Mouse (Mus musculus) 3T3-L1 (cell line): Measurements from ENCODE around the gene Ercc1.

ENCODE experiments used
- DNase-seq: peaks from one replicate; pipeline ENCODE4 v3.0.0-alpha.2; 2015; ENCODE audit warnings: low read depth, low spot score

Gene Ercc1

GRCm38 (mm10) chr7:19344237-19344847 lies at the start of gene Ercc1:
Ercc1 (plus strand) TSS chr7:19344778.
- peak; percentile 48 for DNase-seq

- DNase-seq: peak; percentile 92
These were observed 48.9 kb upstream of the Ercc1 start for GRCm38 (mm10) chr7:19295503-19296185.

GRCm38 (mm10) chr7:19297034-19297433 lies 47.5 kb upstream of the Ercc1 start:
- no peak for DNase-seq

GRCm38 (mm10) chr7:19297794-19298193 lies 46.8 kb upstream of the Ercc1 start:
- no peak for DNase-seq

GRCm38 (mm10) chr7:19299194-19299593 lies 45.4 kb upstream of the Ercc1 start:
- DNase-seq: peak; percentile 65

GRCm38 (mm10) chr7:19300501-19301421 lies 43.8 kb upstream of the Ercc1 start:
- DNase-seq: peak; percentile 77

GRCm38 (mm10) chr7:19301461-19302263 lies 42.9 kb upstream of the Ercc1 start:
- no peak for DNase-seq

- no peak for DNase-seq
These were observed 42.1 kb upstream of the Ercc1 start for GRCm38 (mm10) chr7:19302264-19303045.

- DNase-seq: no peak
These were observed 41.6 kb upstream of the Ercc1 start for GRCm38 (mm10) chr7:19303046-19303305.

GRCm38 (mm10) chr7:19303770-19304169 lies 40.8 kb upstream of the Ercc1 start:
- peak; percentile 47 for DNase-seq

GRCm38 (mm10) chr7:19304501-19305412 lies 39.8 kb upstream of the Ercc1 start:
- DNase-seq: no peak

GRCm38 (mm10) chr7:19305413-19305735 lies 39.2 kb upstream of the Ercc1 start:
- DNase-seq: no peak

GRCm38 (mm10) chr7:19305796-19306765 lies 38.5 kb upstream of the Ercc1 start:
- DNase-seq: no peak

GRCm38 (mm10) chr7:19306819-19307738 lies 37.5 kb upstream of the Ercc1 start:
- DNase-seq: no peak

- peak; percentile 82 for DNase-seq
These were observed 36.7 kb upstream of the Ercc1 start for GRCm38 (mm10) chr7:19307739-19308453.

- DNase-seq: peak; percentile 88
These were observed 35.9 kb upstream of the Ercc1 start for GRCm38 (mm10) chr7:19308454-19309277.
